Mouse (Mus musculus) lung, adult 2 months (tissue): Measurements from ENCODE around the gene Mdm1.
"Not testable (repeated sequence)": the region's sequence is repeated elsewhere in the genome, so short reads cannot be mapped to it uniquely, and the experiment has no call there.

Experiments
- CTCF ChIP-seq: fragments of 200-500 bp; IDR thresholded peaks from 2 replicates; pipeline ENCODE4 v1.5.1; 2011; ENCODE audit warnings: mild to moderate bottlenecking, low read length, control low read depth; ENCODE audit not compliant: insufficient read depth
- POLR2A ChIP-seq: fragments of 200-500 bp; IDR thresholded peaks from 2 replicates; pipeline ENCODE4 v1.6.1; 2011; ENCODE audit warnings: low read depth, mild to moderate bottlenecking, control low read depth, low read length, borderline replicate concordance; ENCODE audit errors: extremely low read depth

DNA sequence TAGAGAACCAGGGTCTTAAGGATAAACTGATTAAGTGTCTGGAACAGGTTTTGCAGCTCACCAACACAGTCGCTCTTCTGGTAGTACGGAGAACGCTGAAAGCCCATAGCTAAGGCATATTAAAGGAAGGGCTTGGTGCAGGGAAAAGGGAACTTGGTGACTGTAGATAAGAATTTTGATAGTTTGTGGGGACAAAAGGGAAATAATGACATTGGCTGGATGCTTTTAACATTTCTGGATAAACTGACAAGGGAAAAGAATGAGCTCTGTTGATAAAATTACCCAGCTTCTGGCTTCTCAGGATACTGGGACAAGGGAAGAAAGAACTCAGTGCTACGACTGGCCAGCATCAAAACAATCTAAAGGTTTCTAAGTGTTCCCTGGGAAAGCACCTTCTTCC lies 33.9 kb downstream of the Mdm1 start:
- TF ChIP-seq POLR2A, CTCF: not testable (repeated sequence)
